Mouse (Mus musculus): ENCODE measurements around the gene Prpsap1. TPM values are rescaled to one million over a fixed set of nuclear protein-coding genes. Genes with fewer than 3 reads are reported as not detected.

Gene Prpsap1
- polyA plus RNA-seq, 1 experiment from 2014 or later: 89.5 TPM

GRCm38 (mm10) chr11:116440408-116441068 is 53.5 kb downstream of the Prpsap1 start:
- Histone ChIP-seq H3K27me3 (replicated peaks; ENCODE audit: insufficient read depth, low read length) (no peaks in the 10 kb centered on the region), H3K9ac (replicated peaks; ENCODE audit: low read depth) (no peak overlapping the region), H3K4me3 (ENCODE audit: low read depth, low read length) (no peak overlapping the region), H3K27ac (ENCODE audit: low read length) (no peak overlapping the region), H3K4me2 (replicated peaks; ENCODE audit: low read depth, low read length) (no peak overlapping the region), H3K9me3 (ENCODE audit: low read length) (no peaks in the 10 kb centered on the region), H3K36me3 (ENCODE audit: insufficient read depth, low read length) (peaks cover 11% of the 10 kb centered on the region; the same call in 1 of the 2 replicates), H3K4me1 (ENCODE audit: insufficient read depth, low read depth, low read length) (peaks cover 7% of the 10 kb centered on the region; the same call in 1 of the 2 replicates)
- 50% methylated on average over 7 of the region's 7 CpGs for WGBS
- TF ChIP-seq EP300 (IDR thresholded peaks at IDR 0.05) (no peak), CTCF (IDR thresholded peaks at IDR 0.05) (no peak)
- ATAC-seq (no peak), DNase-seq (ENCODE audit: low spot score) (peak; percentile 15)

GRCm38 (mm10) chr11:116439269-116440240 is 54.4 kb downstream of the Prpsap1 start:
- no peak overlapping the region for H3K9ac ChIP-seq (replicated peaks; ENCODE audit: low read depth)

GRCm38 (mm10) chr11:116437541-116437940 is 56.5 kb downstream of the Prpsap1 start:
- whole genome bisulfite sequencing: 76% methylated on average over 11 of the region's 11 CpGs
- Histone ChIP-seq H3K27me3 (replicated peaks; ENCODE audit: insufficient read depth, low read length) (no peaks in the 10 kb centered on the region), H3K27ac (ENCODE audit: low read length) (peak overlapping the region; percentile 55; the same call in 1 of the 2 replicates), H3K9me3 (ENCODE audit: low read length) (no peaks in the 10 kb centered on the region), H3K36me3 (ENCODE audit: insufficient read depth, low read length) (peaks cover 11% of the 10 kb centered on the region; the same call in 1 of the 2 replicates), H3K4me2 (replicated peaks; ENCODE audit: low read depth, low read length) (peak overlapping the region; percentile 35; the same call in 1 of the 2 replicates), H3K4me1 (ENCODE audit: insufficient read depth, low read depth, low read length) (peaks cover 11% of the 10 kb centered on the region; the same call in 1 of the 2 replicates), H3K4me3 (ENCODE audit: low read depth, low read length) (no peak overlapping the region), H3K9ac (replicated peaks; ENCODE audit: low read depth) (no peak overlapping the region)
- ATAC-seq (no peak), DNase-seq (ENCODE audit: low spot score) (no peak)
- TF ChIP-seq CTCF (IDR thresholded peaks at IDR 0.05): no peak
- no peak for TF ChIP-seq EP300 (IDR thresholded peaks at IDR 0.05)

More at GRCm38 (mm10) chr11:116439269-116440240, 54.4 kb downstream of the Prpsap1 start:
- 0 out of 2 replicates have a peak, but pooled peaks have one; percentile 8 for TF ChIP-seq CTCF (IDR thresholded peaks at IDR 0.05)
- no peak for TF ChIP-seq EP300 (IDR thresholded peaks at IDR 0.05)
- no peak for ATAC-seq
- Histone ChIP-seq H3K36me3 (ENCODE audit: insufficient read depth, low read length) (peaks cover 11% of the 10 kb centered on the region; the same call in 1 of the 2 replicates), H3K4me2 (replicated peaks; ENCODE audit: low read depth, low read length) (no peak overlapping the region), H3K27ac (ENCODE audit: low read length) (no peak overlapping the region), H3K4me3 (ENCODE audit: low read depth, low read length) (no peak overlapping the region), H3K9me3 (ENCODE audit: low read length) (no peaks in the 10 kb centered on the region), H3K4me1 (ENCODE audit: insufficient read depth, low read depth, low read length) (peaks cover 11% of the 10 kb centered on the region; the same call in 1 of the 2 replicates), H3K27me3 (replicated peaks; ENCODE audit: insufficient read depth, low read length) (no peaks in the 10 kb centered on the region)
- DNase-seq (ENCODE audit: low spot score): no peak
- WGBS: 71% methylated on average over 19 of the region's 19 CpGs

GRCm38 (mm10) chr11:116436725-116437331 is 57.2 kb downstream of the Prpsap1 start:
- WGBS: 22% methylated on average over 4 of the region's 4 CpGs
- TF ChIP-seq CTCF (IDR thresholded peaks at IDR 0.05) (no peak), EP300 (IDR thresholded peaks at IDR 0.05) (peak; percentile 72)
- ATAC-seq: no peak
- peaks cover 11% of the 10 kb centered on the region; the same call in 1 of the 2 replicates for H3K36me3 ChIP-seq (ENCODE audit: insufficient read depth, low read length)
- H3K9ac ChIP-seq (replicated peaks; ENCODE audit: low read depth): no peak overlapping the region; the same call in 1 of the 2 replicates
- H3K4me2 ChIP-seq (replicated peaks; ENCODE audit: low read depth, low read length): peak overlapping the region; percentile 35
- no peaks in the 10 kb centered on the region for H3K27me3 ChIP-seq (replicated peaks; ENCODE audit: insufficient read depth, low read length)
- H3K9me3 ChIP-seq (ENCODE audit: low read length): no peaks in the 10 kb centered on the region
- peaks cover 11% of the 10 kb centered on the region; the same call in 1 of the 2 replicates for H3K4me1 ChIP-seq (ENCODE audit: insufficient read depth, low read depth, low read length)
- H3K27ac ChIP-seq (ENCODE audit: low read length): peak overlapping the region; percentile 55
- 0 out of 2 replicates have a peak overlapping the region, but pooled peaks have one; percentile 4 for H3K4me3 ChIP-seq (ENCODE audit: low read depth, low read length)
- DNase-seq (ENCODE audit: low spot score): peak; percentile 75

- Histone ChIP-seq H3K9me3 (ENCODE audit: low read length) (no peaks in the 10 kb centered on the region), H3K27ac (ENCODE audit: low read length) (peak overlapping the region; percentile 55), H3K36me3 (ENCODE audit: insufficient read depth, low read length) (peaks cover 11% of the 10 kb centered on the region; the same call in 1 of the 2 replicates), H3K9ac (replicated peaks; ENCODE audit: low read depth) (no peak overlapping the region; the same call in 1 of the 2 replicates), H3K4me3 (ENCODE audit: low read depth, low read length) (0 out of 2 replicates have a peak overlapping the region, but pooled peaks have one; percentile 4), H3K4me1 (ENCODE audit: insufficient read depth, low read depth, low read length) (peaks cover 11% of the 10 kb centered on the region; the same call in 1 of the 2 replicates), H3K27me3 (replicated peaks; ENCODE audit: insufficient read depth, low read length) (no peaks in the 10 kb centered on the region), H3K4me2 (replicated peaks; ENCODE audit: low read depth, low read length) (peak overlapping the region; percentile 35)
- ATAC-seq: no peak
- DNase-seq (ENCODE audit: low spot score): no peak
- TF ChIP-seq EP300 (IDR thresholded peaks at IDR 0.05): no peak
- TF ChIP-seq CTCF (IDR thresholded peaks at IDR 0.05): no peak
- 33% methylated on average over 5 of the region's 5 CpGs for WGBS
Observed at GRCm38 (mm10) chr11:116435992-116436724, 57.8 kb downstream of the Prpsap1 start.

Measured in lung, postnatal 0 days (tissue).